In the genomic region with DNA sequence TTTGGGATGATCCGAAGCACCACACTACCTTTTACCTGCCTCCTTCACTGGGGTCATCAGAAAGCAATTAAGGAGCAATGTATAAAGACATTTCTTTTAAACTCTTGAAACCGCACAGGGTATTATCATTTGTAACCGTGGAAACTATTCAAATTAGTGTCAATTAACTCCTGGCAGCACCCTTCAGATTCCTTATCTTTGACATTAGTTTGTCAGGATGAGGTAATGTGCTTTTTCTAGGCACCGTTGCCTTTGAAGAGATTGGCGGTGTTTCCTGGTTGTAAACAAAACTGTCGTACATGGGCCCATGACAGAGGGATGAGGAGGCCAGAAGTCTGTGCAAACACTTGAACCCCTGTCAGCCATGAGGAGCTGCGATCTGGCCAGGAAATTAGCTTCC, we compare ENCODE assay signal across 21 mouse cellular contexts.
DNase-seq lines count a peak whose midpoint lies in the region; ATAC-seq and TF ChIP-seq lines count a peak whose summit lies in the region.
"Had no signal": no experiment of that assay in that cellular context is flagged by ENCODE, and none has a peak within 500 bp of the region (broad histone marks: within the 10 kb centered on the region; RNA-seq: fewer than 3 reads in every experiment).

No protein-coding gene starts in this region.

- no peaks in the 10 kb centered on the region for H3K9me3 ChIP-seq in heart, embryonic 15.5 days (replicated peaks)
- H3K9me3 ChIP-seq in lung, postnatal 0 days (ENCODE audit: low read length): no peaks in the 10 kb centered on the region
- H3K9me3 ChIP-seq: heart, embryonic 12.5 days; midbrain, embryonic 13.5 days had no signal

- no peaks in the 10 kb centered on the region for H3K36me3 ChIP-seq in heart, embryonic 15.5 days
- H3K36me3 ChIP-seq in lung, postnatal 0 days (ENCODE audit: insufficient read depth, low read length): no peaks in the 10 kb centered on the region
- H3K36me3 ChIP-seq: midbrain, embryonic 13.5 days had no signal

- no peak for TF ChIP-seq EP300 in lung, postnatal 0 days (IDR thresholded peaks at IDR 0.05)

- H3K27me3 ChIP-seq in heart, embryonic 15.5 days: no peaks in the 10 kb centered on the region
- no peaks in the 10 kb centered on the region for H3K27me3 ChIP-seq in lung, postnatal 0 days (replicated peaks; ENCODE audit: insufficient read depth, low read length)
- H3K27me3 ChIP-seq: heart, embryonic 12.5 days had no signal

- 26% methylated on average over 7 of the region's 7 CpGs for WGBS in heart, embryonic 15.5 days
- 22% methylated on average over 7 of the region's 7 CpGs for WGBS in lung, postnatal 0 days

- no peak overlapping the region for H3K4me3 ChIP-seq in heart, embryonic 15.5 days
- no peak overlapping the region for H3K4me3 ChIP-seq in lung, postnatal 0 days (ENCODE audit: low read depth, low read length)
- H3K4me3 ChIP-seq: heart, embryonic 12.5 days; left cerebral cortex, adult 2 months; midbrain, embryonic 13.5 days had no signal

- DNase-seq in heart, adult 8-10 months (ENCODE audit: low spot score): no peak
- no peak for DNase-seq in lung, postnatal 0 days (ENCODE audit: low spot score)
- no peak for DNase-seq in lung, adult 18-20 months
- peak; percentile 4 for DNase-seq in lung, postnatal 25 days (ENCODE audit: low spot score)
- DNase-seq in yolk sac, embryonic 10.5 days (ENCODE audit: low spot score): no peak
- no peak for DNase-seq in cerebellum, adult 11-12 months
- DNase-seq: adrenal gland, postnatal 10 days; cerebellum, adult 8-10 months; cerebellum, postnatal 36 days; embryo, embryonic 11 days; gastrocnemius, postnatal 36 days; kidney, adult 2 months; thymus, adult 18-20 months; thymus, postnatal 36 days had no signal

- no peak for ATAC-seq in heart, embryonic 15.5 days (replicated peaks; ENCODE audit: insufficient number of reproducible peaks, insufficient read depth, low FRiP score, low read depth)
- ATAC-seq in lung, postnatal 0 days: 0 out of 2 replicates have a peak, but pooled peaks have one; percentile 28
- ATAC-seq: forebrain, embryonic 16.5 days; midbrain, embryonic 13.5 days had no signal

- no peak for TF ChIP-seq CTCF in lung, postnatal 0 days (IDR thresholded peaks at IDR 0.05)

- no peak overlapping the region for H3K9ac ChIP-seq in heart, embryonic 15.5 days
- no peak overlapping the region for H3K9ac ChIP-seq in lung, postnatal 0 days (replicated peaks; ENCODE audit: low read depth)
- H3K9ac ChIP-seq: heart, embryonic 12.5 days; liver, embryonic 14.5 days; midbrain, embryonic 13.5 days had no signal

- 0 out of 2 replicates have a peak overlapping the region, but pooled peaks have one; percentile 38 for H3K27ac ChIP-seq in heart, embryonic 15.5 days
- no peak overlapping the region for H3K27ac ChIP-seq in lung, postnatal 0 days (ENCODE audit: low read length)
- H3K27ac ChIP-seq: kidney, postnatal 0 days; left cerebral cortex, adult 2 months; liver, embryonic 14.5 days; midbrain, embryonic 13.5 days had no signal

- H3K4me2 ChIP-seq in heart, embryonic 15.5 days: no peak overlapping the region
- no peak overlapping the region for H3K4me2 ChIP-seq in lung, postnatal 0 days (replicated peaks; ENCODE audit: low read depth, low read length)
- H3K4me2 ChIP-seq: heart, embryonic 12.5 days; midbrain, embryonic 13.5 days had no signal

- H3K4me1 ChIP-seq in heart, embryonic 15.5 days (replicated peaks): peaks cover 29% of the 10 kb centered on the region
- no peaks in the 10 kb centered on the region for H3K4me1 ChIP-seq in lung, postnatal 0 days (ENCODE audit: insufficient read depth, low read depth, low read length)
